Mouse (Mus musculus) erythroblast, embryonic 14.5 days (primary cell): Measurements from ENCODE around the gene Acp7. TPM values are rescaled to one million over a fixed set of nuclear protein-coding genes. Genes with fewer than 3 reads are reported as not detected.
A peak's percentile ranks its signal among the peaks of the same experiment; 100 is the strongest.
"Not testable (repeated sequence)": the region's sequence is repeated elsewhere in the genome, so short reads cannot be mapped to it uniquely, and the experiment has no call there.

Experiments used
- H3K27me3 ChIP-seq: 2 replicates; pipeline ENCODE4 v1.6.1; 2012; ENCODE audit warnings: inconsistent platforms; ENCODE audit not compliant: control insufficient read depth
- H3K36me3 ChIP-seq: 2 replicates; pipeline ENCODE4 v1.6.1; 2012; ENCODE audit warnings: mild to moderate bottlenecking, inconsistent platforms; ENCODE audit not compliant: control insufficient read depth
- H3K4me1 ChIP-seq: 2 replicates; pipeline ENCODE4 v1.6.1; 2012; ENCODE audit warnings: inconsistent platforms; ENCODE audit not compliant: control insufficient read depth
- H3K4me3 ChIP-seq: replicated peaks from 2 replicates; pipeline ENCODE3; 2012; ENCODE audit warnings: moderate library complexity, mild to moderate bottlenecking, inconsistent platforms
- H3K9me3 ChIP-seq: 2 replicates; pipeline ENCODE4 v1.6.1; 2012; ENCODE audit warnings: low read length, inconsistent platforms, mixed read lengths; ENCODE audit not compliant: control insufficient read depth
- GATA1 ChIP-seq: IDR thresholded peaks from 2 replicates; pipeline ENCODE4 v1.6.1; 2012; ENCODE audit warnings: low read length, inconsistent platforms, mixed read lengths
- TAL1 ChIP-seq: IDR thresholded peaks from 3 replicates; pipeline ENCODE4 v1.6.1; 2012; ENCODE audit warnings: low read length, inconsistent platforms, mixed read lengths
- polyA plus RNA-seq: library from polyadenylated mRNA; stranded (reverse); fragments of >175 nt; gene quantifications from 2 replicates; pipeline ENCODE4 v1.2.3, GENCODE M21; 2012

Gene Acp7
- polyA plus RNA-seq, 1 experiment, result not detected

GRCm38 (mm10) chr7:28605951-28606350 is 25.2 kb downstream of the Acp7 start:
- TF ChIP-seq GATA1, result no peak
- no peak for TF ChIP-seq TAL1
- H3K36me3 ChIP-seq, result no peaks in the 10 kb centered on the region
- peaks cover 2% of the 10 kb centered on the region for H3K4me1 ChIP-seq
- H3K9me3 ChIP-seq, result no peaks in the 10 kb centered on the region
- H3K27me3 ChIP-seq, result no peaks in the 10 kb centered on the region
- no peak overlapping the region for H3K4me3 ChIP-seq

GRCm38 (mm10) chr7:28603788-28604187 is 27.3 kb downstream of the Acp7 start:
- H3K36me3 ChIP-seq, H3K27me3 ChIP-seq, H3K9me3 ChIP-seq, H3K4me3 ChIP-seq, H3K4me1 ChIP-seq: not testable (repeated sequence)

GRCm38 (mm10) chr7:28603136-28603535 is 28.0 kb downstream of the Acp7 start:
- Histone ChIP-seq H3K36me3 (no peaks in the 10 kb centered on the region), H3K4me3 (no peak overlapping the region), H3K9me3 (no peaks in the 10 kb centered on the region), H3K27me3 (no peaks in the 10 kb centered on the region), H3K4me1 (peaks cover 14% of the 10 kb centered on the region)
- TF ChIP-seq TAL1 (no peak), GATA1 (no peak)

GRCm38 (mm10) chr7:28601668-28602067 is 29.5 kb downstream of the Acp7 start:
- H3K27me3 ChIP-seq, result no peaks in the 10 kb centered on the region
- TF ChIP-seq TAL1 (no peak), GATA1 (no peak)
- no peaks in the 10 kb centered on the region for H3K9me3 ChIP-seq
- no peaks in the 10 kb centered on the region for H3K36me3 ChIP-seq
- H3K4me3 ChIP-seq, result no peak overlapping the region
- H3K4me1 ChIP-seq, result peaks cover 23% of the 10 kb centered on the region

GRCm38 (mm10) chr7:28601029-28601428 is 30.1 kb downstream of the Acp7 start:
- Histone ChIP-seq H3K4me3 (no peak overlapping the region), H3K9me3 (no peaks in the 10 kb centered on the region), H3K36me3 (peaks cover 5% of the 10 kb centered on the region), H3K4me1 (peaks cover 29% of the 10 kb centered on the region), H3K27me3 (no peaks in the 10 kb centered on the region)
- no peak for TF ChIP-seq TAL1
- TF ChIP-seq GATA1, result no peak

GRCm38 (mm10) chr7:28598951-28599350 is 32.2 kb downstream of the Acp7 start:
- H3K4me3 ChIP-seq, result no peak overlapping the region
- no peaks in the 10 kb centered on the region for H3K27me3 ChIP-seq
- no peaks in the 10 kb centered on the region for H3K9me3 ChIP-seq
- H3K4me1 ChIP-seq, result peaks cover 49% of the 10 kb centered on the region
- TF ChIP-seq GATA1 (no peak), TAL1 (no peak)
- H3K36me3 ChIP-seq, result peaks cover 26% of the 10 kb centered on the region

- Histone ChIP-seq H3K27me3 (no peaks in the 10 kb centered on the region), H3K4me1 (peaks cover 60% of the 10 kb centered on the region), H3K4me3 (peak within 1 kb of the TSS; percentile 91), H3K36me3 (peaks cover 37% of the 10 kb centered on the region), H3K9me3 (no peaks in the 10 kb centered on the region)
- TF ChIP-seq GATA1 (no peak), TAL1 (no peak)
Observed at GRCm38 (mm10) chr7:28597642-28598446, 33.3 kb downstream of the Acp7 start, which contains the start of the genes Samd4b and Pak4. TSS of gene Samd4b (minus strand) at chr7:28598144. TSS of gene Pak4 (minus strand) at chr7:28598185.

GRCm38 (mm10) chr7:28597277-28597570 is 33.9 kb downstream of the Acp7 start:
- H3K9me3 ChIP-seq, result no peaks in the 10 kb centered on the region
- peak overlapping the region; percentile 91 for H3K4me3 ChIP-seq
- H3K4me1 ChIP-seq, result peaks cover 67% of the 10 kb centered on the region
- TF ChIP-seq TAL1 (no peak), GATA1 (no peak)
- H3K36me3 ChIP-seq, result peaks cover 43% of the 10 kb centered on the region
- H3K27me3 ChIP-seq, result no peaks in the 10 kb centered on the region

GRCm38 (mm10) chr7:28596436-28597276 is 34.5 kb downstream of the Acp7 start:
- H3K36me3 ChIP-seq, result peaks cover 48% of the 10 kb centered on the region
- no peak for TF ChIP-seq TAL1
- no peak for TF ChIP-seq GATA1
- H3K4me1 ChIP-seq, result peaks cover 72% of the 10 kb centered on the region
- no peaks in the 10 kb centered on the region for H3K27me3 ChIP-seq
- peak overlapping the region; percentile 91 for H3K4me3 ChIP-seq
- no peaks in the 10 kb centered on the region for H3K9me3 ChIP-seq
